Mouse (Mus musculus) forebrain, embryonic 16.5 days (tissue): ENCODE data around the gene Hnrnpa3. TPM values are rescaled to one million over a fixed set of nuclear protein-coding genes. Genes with fewer than 3 reads are reported as not detected.

Source experiments
- ATAC-seq: fragments of 200-750 bp; cut with Nextera tagmentation; 2 replicates; pipeline ENCODE4 v1.8.0; 2017; ENCODE audit warnings: mild to moderate bottlenecking, moderate library complexity
- H3K27ac ChIP-seq: fragments of 300-500 bp; sonication (generic); 2 replicates; pipeline ENCODE4 v1.5.1; 2014; ENCODE audit warnings: low read length, control low read depth
- H3K27me3 ChIP-seq: fragments of 300-500 bp; sonication (generic); replicated peaks from 2 replicates; pipeline ENCODE4 v1.6.1; 2014; ENCODE audit warnings: low read length; ENCODE audit not compliant: control insufficient read depth, insufficient read depth
- H3K36me3 ChIP-seq: fragments of 300-500 bp; sonication (generic); 2 replicates; pipeline ENCODE4 v1.6.1; 2014; ENCODE audit not compliant: control insufficient read depth, insufficient read depth
- H3K4me1 ChIP-seq: fragments of 300-500 bp; sonication (generic); replicated peaks from 2 replicates; pipeline ENCODE4 v1.6.1; 2014; ENCODE audit warnings: low read length; ENCODE audit not compliant: control insufficient read depth, insufficient read depth
- H3K4me2 ChIP-seq: fragments of 300-500 bp; sonication (generic); 2 replicates; pipeline ENCODE4 v1.6.1; 2014; ENCODE audit warnings: mild to moderate bottlenecking, low read length, control low read depth
- H3K4me3 ChIP-seq: fragments of 300-500 bp; sonication (generic); replicated peaks from 2 replicates; pipeline ENCODE4 v1.5.1; 2014; ENCODE audit warnings: mild to moderate bottlenecking, low read length, control low read depth
- H3K9ac ChIP-seq: fragments of 300-500 bp; sonication (generic); replicated peaks from 2 replicates; pipeline ENCODE4 v1.6.1; 2014; ENCODE audit warnings: low read depth, low read length, control low read depth
- H3K9me3 ChIP-seq: fragments of 300-500 bp; sonication (generic); 2 replicates; pipeline ENCODE4 v1.6.1; 2016; ENCODE audit warnings: low read length; ENCODE audit not compliant: control insufficient read depth
- whole genome bisulfite sequencing: fragments of 180-500 bp; shearing (Covaris S2); extraction: QIAGEN DNeasy Blood & Tissue Kit; methylation state at CpG from one replicate; pipeline ENCODE4 v1.1.7; 2014; 5-methylcytosine and 5-hydroxymethylcytosine counted together
- polyA plus RNA-seq: library from polyadenylated mRNA; unstranded; fragments of >200 nt; fragmentation: Nextera tagmentation; extraction: Ambion mirVana; gene quantifications from 2 replicates; pipeline ENCODE4 v1.2.1, GENCODE M21; 2015

Gene Hnrnpa3
- polyA plus RNA-seq, 1 experiment from 2014 or later, result 266 TPM

GRCm38 (mm10) chr2:75650437-75650836, 8.6 kb upstream of the Hnrnpa3 start:
- H3K9ac ChIP-seq, result no peak overlapping the region
- ATAC-seq, result no peak
- no peaks in the 10 kb centered on the region for H3K36me3 ChIP-seq
- H3K9me3 ChIP-seq, result no peaks in the 10 kb centered on the region
- 79% methylated on average over 1 of the region's 1 CpGs for WGBS
- no peaks in the 10 kb centered on the region for H3K27me3 ChIP-seq
- H3K4me1 ChIP-seq, result no peaks in the 10 kb centered on the region
- H3K4me2 ChIP-seq, result no peak overlapping the region
- no peak overlapping the region for H3K4me3 ChIP-seq
- no peak overlapping the region for H3K27ac ChIP-seq

GRCm38 (mm10) chr2:75653150-75653549, 5.9 kb upstream of the Hnrnpa3 start:
- Histone ChIP-seq H3K4me2 (no peak overlapping the region), H3K36me3 (no peaks in the 10 kb centered on the region)

GRCm38 (mm10) chr2:75654679-75655078, 4.4 kb upstream of the Hnrnpa3 start:
- H3K36me3 ChIP-seq, result no peaks in the 10 kb centered on the region
- WGBS, result 80% methylated on average over 1 of the region's 1 CpGs
- no peak overlapping the region for H3K4me3 ChIP-seq
- H3K27ac ChIP-seq, result no peak overlapping the region
- no peak overlapping the region for H3K4me2 ChIP-seq
- ATAC-seq, result no peak
- H3K4me1 ChIP-seq, result peaks cover 9% of the 10 kb centered on the region
- H3K9ac ChIP-seq, result no peak overlapping the region
- H3K27me3 ChIP-seq, result no peaks in the 10 kb centered on the region
- H3K9me3 ChIP-seq, result no peaks in the 10 kb centered on the region

More at GRCm38 (mm10) chr2:75653150-75653549, 5.9 kb upstream of the Hnrnpa3 start:
- peaks cover 9% of the 10 kb centered on the region for H3K4me1 ChIP-seq
- no peak for ATAC-seq
- no peak overlapping the region for H3K4me3 ChIP-seq
- no peak overlapping the region for H3K27ac ChIP-seq
- no peaks in the 10 kb centered on the region for H3K9me3 ChIP-seq
- no peaks in the 10 kb centered on the region for H3K27me3 ChIP-seq
- H3K9ac ChIP-seq, result no peak overlapping the region

GRCm38 (mm10) chr2:75656924-75657323, 2.1 kb upstream of the Hnrnpa3 start:
- WGBS, result 96% methylated on average over 5 of the region's 5 CpGs

GRCm38 (mm10) chr2:75657907-75658691, 962 bp upstream of the Hnrnpa3 start:
- H3K4me3 ChIP-seq, result peak overlapping the region; percentile 72
- WGBS, result 2% methylated on average over 18 of the region's 18 CpGs
- H3K4me1 ChIP-seq, result peaks cover 21% of the 10 kb centered on the region
- H3K9ac ChIP-seq, result peak overlapping the region; percentile 92
- peak overlapping the region; percentile 99 for H3K27ac ChIP-seq
- no peaks in the 10 kb centered on the region for H3K9me3 ChIP-seq
- peaks cover 8% of the 10 kb centered on the region for H3K36me3 ChIP-seq
- ATAC-seq, result no peak
- peak overlapping the region; percentile 65 for H3K4me2 ChIP-seq
- no peaks in the 10 kb centered on the region for H3K27me3 ChIP-seq

More at GRCm38 (mm10) chr2:75656924-75657323, 2.1 kb upstream of the Hnrnpa3 start:
- no peaks in the 10 kb centered on the region for H3K27me3 ChIP-seq
- no peak overlapping the region for H3K9ac ChIP-seq
- no peaks in the 10 kb centered on the region for H3K9me3 ChIP-seq
- no peak overlapping the region for H3K4me3 ChIP-seq
- H3K27ac ChIP-seq, result no peak overlapping the region
- ATAC-seq, result no peak
- H3K4me1 ChIP-seq, result peaks cover 21% of the 10 kb centered on the region
- H3K36me3 ChIP-seq, result no peaks in the 10 kb centered on the region
- H3K4me2 ChIP-seq, result no peak overlapping the region

GRCm38 (mm10) chr2:75659629-75659960, 534 bp downstream of the Hnrnpa3 start:
- Histone ChIP-seq H3K9me3 (no peaks in the 10 kb centered on the region), H3K4me2 (peak overlapping the region; percentile 85), H3K27me3 (no peaks in the 10 kb centered on the region), H3K36me3 (peaks cover 20% of the 10 kb centered on the region), H3K4me3 (peak overlapping the region; percentile 95), H3K4me1 (peaks cover 21% of the 10 kb centered on the region), H3K27ac (peak overlapping the region; percentile 99), H3K9ac (peak overlapping the region; percentile 97)
- peak; percentile 73 for ATAC-seq
- WGBS, result under 1% methylated on average over 34 of the region's 47 CpGs

GRCm38 (mm10) chr2:75660255-75660948, 1.3 kb downstream of the Hnrnpa3 start:
- H3K9ac ChIP-seq, result peak overlapping the region; percentile 97
- peak overlapping the region; percentile 95 for H3K4me3 ChIP-seq
- no peaks in the 10 kb centered on the region for H3K27me3 ChIP-seq
- peaks cover 20% of the 10 kb centered on the region for H3K36me3 ChIP-seq
- H3K4me2 ChIP-seq, result peak overlapping the region; percentile 85
- no peak for ATAC-seq
- no peaks in the 10 kb centered on the region for H3K9me3 ChIP-seq
- H3K27ac ChIP-seq, result no peak overlapping the region; the same call in 1 of the 2 replicates
- WGBS, result 4% methylated on average over 15 of the region's 15 CpGs
- H3K4me1 ChIP-seq, result peaks cover 21% of the 10 kb centered on the region

- H3K4me3 ChIP-seq, result no peak overlapping the region; the same call in 1 of the 2 replicates
- 31% methylated on average over 2 of the region's 2 CpGs for WGBS
- no peak overlapping the region for H3K27ac ChIP-seq
- peaks cover 21% of the 10 kb centered on the region for H3K4me1 ChIP-seq
- ATAC-seq, result no peak
- peak overlapping the region; percentile 85 for H3K4me2 ChIP-seq
- H3K36me3 ChIP-seq, result peaks cover 20% of the 10 kb centered on the region
- no peaks in the 10 kb centered on the region for H3K27me3 ChIP-seq
- H3K9me3 ChIP-seq, result no peaks in the 10 kb centered on the region
- no peak overlapping the region for H3K9ac ChIP-seq
Measured at GRCm38 (mm10) chr2:75661106-75661505, 2.0 kb downstream of the Hnrnpa3 start.

- no peak overlapping the region for H3K4me3 ChIP-seq
- no peaks in the 10 kb centered on the region for H3K4me1 ChIP-seq
- no peak overlapping the region for H3K4me2 ChIP-seq
- H3K27ac ChIP-seq, result no peak overlapping the region
- H3K27me3 ChIP-seq, result no peaks in the 10 kb centered on the region
- no peak overlapping the region for H3K9ac ChIP-seq
- WGBS, result 38% methylated on average over 14 of the region's 14 CpGs
- H3K36me3 ChIP-seq, result no peaks in the 10 kb centered on the region
- no peak for ATAC-seq
- H3K9me3 ChIP-seq, result no peaks in the 10 kb centered on the region
Measured at GRCm38 (mm10) chr2:75669491-75670445, 10.7 kb downstream of the Hnrnpa3 start.
